Mouse (Mus musculus) stomach, embryonic 14.5 days (tissue): ENCODE measurements around the gene Wdr17. TPM values are rescaled to one million over a fixed set of nuclear protein-coding genes. Genes with fewer than 3 reads are reported as not detected.

Source experiments
- ATAC-seq: fragments of 200-750 bp; cut with Nextera tagmentation; 2 replicates; pipeline ENCODE4 v1.8.0; 2017; ENCODE audit warnings: low read depth, moderate TSS enrichment; ENCODE audit not compliant: insufficient number of reproducible peaks, insufficient read depth, low FRiP score
- H3K27ac ChIP-seq: fragments of 300-500 bp; sonication (generic); 2 replicates; pipeline ENCODE4 v1.5.1; 2014; ENCODE audit warnings: mild to moderate bottlenecking, low read length, moderate library complexity, mixed read lengths
- H3K27me3 ChIP-seq: fragments of 300-500 bp; sonication (generic); 2 replicates; pipeline ENCODE4 v1.6.1; 2014; ENCODE audit warnings: low read length, control low read depth, mixed read lengths; ENCODE audit not compliant: control insufficient read depth, insufficient read depth
- H3K36me3 ChIP-seq: fragments of 300-500 bp; sonication (generic); 2 replicates; pipeline ENCODE4 v1.6.1; 2014; ENCODE audit warnings: mild to moderate bottlenecking, control low read depth, low read length, moderate library complexity, mixed read lengths; ENCODE audit not compliant: control insufficient read depth, insufficient read depth
- H3K4me1 ChIP-seq: fragments of 300-500 bp; sonication (generic); 2 replicates; pipeline ENCODE4 v1.6.1; 2014; ENCODE audit warnings: low read length, control low read depth, mixed read lengths; ENCODE audit not compliant: control insufficient read depth, insufficient read depth
- H3K4me2 ChIP-seq: fragments of 300-500 bp; sonication (generic); replicated peaks from 2 replicates; pipeline ENCODE4 v1.6.1; 2014; ENCODE audit warnings: low read depth, low read length, control low read depth
- H3K4me3 ChIP-seq: fragments of 300-500 bp; sonication (generic); 2 replicates; pipeline ENCODE4 v1.5.1; 2014; ENCODE audit warnings: low read depth, low read length, control low read depth
- H3K9ac ChIP-seq: fragments of 300-500 bp; sonication (generic); replicated peaks from 2 replicates; pipeline ENCODE4 v1.6.1; 2014; ENCODE audit warnings: low read depth, mild to moderate bottlenecking, control low read depth, low read length, moderate library complexity, mixed read lengths
- H3K9me3 ChIP-seq: fragments of 300-500 bp; sonication (generic); 2 replicates; pipeline ENCODE4 v1.6.1; 2016; ENCODE audit warnings: low read depth, low read length, control low read depth; ENCODE audit not compliant: control insufficient read depth
- WGBS: fragments of 180-500 bp; shearing (Covaris S2); extraction: QIAGEN DNeasy Blood & Tissue Kit; methylation state at CpG from one replicate; pipeline ENCODE4 v1.1.7; 2014; 5-methylcytosine and 5-hydroxymethylcytosine counted together
- polyA plus RNA-seq: library from polyadenylated mRNA; unstranded; fragments of >200 nt; fragmentation: Nextera tagmentation; extraction: Ambion mirVana; gene quantifications from 2 replicates; pipeline ENCODE4 v1.2.1, GENCODE M21; 2014

Wdr17 gene
- polyA plus RNA-seq, 1 experiment from 2014 or later, result 1.4 TPM

- ATAC-seq, result no peak
- Histone ChIP-seq H3K9me3 (no peaks in the 10 kb centered on the region), H3K4me1 (no peaks in the 10 kb centered on the region), H3K4me2 (no peak overlapping the region), H3K9ac (no peak overlapping the region), H3K27ac (no peak overlapping the region), H3K4me3 (no peak overlapping the region), H3K27me3 (no peaks in the 10 kb centered on the region), H3K36me3 (no peaks in the 10 kb centered on the region)
- WGBS, result 86% methylated on average over 1 of the region's 1 CpGs
Measured at GRCm38 (mm10) chr8:54894180-54894579, 7.2 kb upstream of the Wdr17 start.

- no peaks in the 10 kb centered on the region for H3K9me3 ChIP-seq
- H3K27me3 ChIP-seq, result no peaks in the 10 kb centered on the region
- H3K27ac ChIP-seq, result no peak overlapping the region
- no peak overlapping the region for H3K4me3 ChIP-seq
- no peaks in the 10 kb centered on the region for H3K36me3 ChIP-seq
- 73% methylated on average over 4 of the region's 4 CpGs for WGBS
- no peak overlapping the region for H3K4me2 ChIP-seq
- H3K4me1 ChIP-seq, result no peaks in the 10 kb centered on the region
- no peak for ATAC-seq
- no peak overlapping the region for H3K9ac ChIP-seq
Measured at GRCm38 (mm10) chr8:54886560-54886959, 424 bp downstream of the Wdr17 start.

- 91% methylated on average over 4 of the region's 4 CpGs for WGBS
- Histone ChIP-seq H3K4me3 (no peak overlapping the region), H3K27me3 (no peaks in the 10 kb centered on the region), H3K9ac (no peak overlapping the region), H3K27ac (no peak overlapping the region), H3K4me1 (no peaks in the 10 kb centered on the region), H3K4me2 (no peak overlapping the region), H3K9me3 (no peaks in the 10 kb centered on the region), H3K36me3 (no peaks in the 10 kb centered on the region)
- ATAC-seq, result no peak
Measured at GRCm38 (mm10) chr8:54876458-54876857, 10.5 kb downstream of the Wdr17 start.

GRCm38 (mm10) chr8:54864761-54865064 is 22.3 kb downstream of the Wdr17 start:
- WGBS, result 77% methylated on average over 1 of the region's 1 CpGs

GRCm38 (mm10) chr8:54864038-54864760 is 22.8 kb downstream of the Wdr17 start:
- Histone ChIP-seq H3K27ac (no peak overlapping the region), H3K4me2 (no peak overlapping the region), H3K27me3 (no peaks in the 10 kb centered on the region), H3K9me3 (no peaks in the 10 kb centered on the region), H3K4me1 (no peaks in the 10 kb centered on the region), H3K4me3 (no peak overlapping the region), H3K9ac (no peak overlapping the region), H3K36me3 (no peaks in the 10 kb centered on the region)
- WGBS, result 63% methylated on average over 4 of the region's 4 CpGs
- 0 out of 2 replicates have a peak, but pooled peaks have one; percentile 61 for ATAC-seq

More at GRCm38 (mm10) chr8:54864761-54865064, 22.3 kb downstream of the Wdr17 start:
- no peak overlapping the region for H3K9ac ChIP-seq
- H3K36me3 ChIP-seq, result no peaks in the 10 kb centered on the region
- no peaks in the 10 kb centered on the region for H3K4me1 ChIP-seq
- H3K9me3 ChIP-seq, result no peaks in the 10 kb centered on the region
- H3K27me3 ChIP-seq, result no peaks in the 10 kb centered on the region
- ATAC-seq, result no peak
- no peak overlapping the region for H3K27ac ChIP-seq
- no peak overlapping the region for H3K4me2 ChIP-seq
- H3K4me3 ChIP-seq, result no peak overlapping the region

- H3K4me3 ChIP-seq, result no peak overlapping the region
- no peaks in the 10 kb centered on the region for H3K36me3 ChIP-seq
- no peaks in the 10 kb centered on the region for H3K9me3 ChIP-seq
- H3K9ac ChIP-seq, result no peak overlapping the region
- H3K27me3 ChIP-seq, result no peaks in the 10 kb centered on the region
- 88% methylated on average over 5 of the region's 5 CpGs for WGBS
- no peaks in the 10 kb centered on the region for H3K4me1 ChIP-seq
- ATAC-seq, result no peak
- H3K27ac ChIP-seq, result no peak overlapping the region
- no peak overlapping the region for H3K4me2 ChIP-seq
Measured at GRCm38 (mm10) chr8:54836029-54836959, 50.7 kb downstream of the Wdr17 start.

GRCm38 (mm10) chr8:54829794-54830426 is 57.1 kb downstream of the Wdr17 start:
- no peaks in the 10 kb centered on the region for H3K4me1 ChIP-seq
- H3K9me3 ChIP-seq, result no peaks in the 10 kb centered on the region
- H3K4me2 ChIP-seq, result no peak overlapping the region
- H3K27ac ChIP-seq, result no peak overlapping the region
- no peaks in the 10 kb centered on the region for H3K27me3 ChIP-seq
- no peaks in the 10 kb centered on the region for H3K36me3 ChIP-seq
- WGBS, result 45% methylated on average over 4 of the region's 4 CpGs
- no peak overlapping the region for H3K4me3 ChIP-seq
- no peak overlapping the region for H3K9ac ChIP-seq
- ATAC-seq, result no peak

- H3K4me1 ChIP-seq, result no peaks in the 10 kb centered on the region
- H3K4me2 ChIP-seq, result no peak overlapping the region
- H3K9ac ChIP-seq, result no peak overlapping the region
- 73% methylated on average over 2 of the region's 2 CpGs for WGBS
- H3K27me3 ChIP-seq, result no peaks in the 10 kb centered on the region
- no peaks in the 10 kb centered on the region for H3K9me3 ChIP-seq
- no peak overlapping the region for H3K27ac ChIP-seq
- no peaks in the 10 kb centered on the region for H3K36me3 ChIP-seq
- ATAC-seq, result no peak
- H3K4me3 ChIP-seq, result no peak overlapping the region
Measured at GRCm38 (mm10) chr8:54827974-54828373, 59.0 kb downstream of the Wdr17 start.
